Mouse (Mus musculus) intestine, embryonic 15.5 days (tissue): Measurements from ENCODE around the gene Gm28845. TPM values are rescaled to one million over a fixed set of nuclear protein-coding genes. Genes with fewer than 3 reads are reported as not detected.

Experiments used
- polyA plus RNA-seq: library from polyadenylated mRNA; unstranded; fragments of >200 nt; fragmentation: Nextera tagmentation; extraction: Ambion mirVana; gene quantifications from 2 replicates; pipeline ENCODE4 v1.2.1, GENCODE M21; 2015

Gene Gm28845
- polyA plus RNA-seq, 1 experiment from 2014 or later = not detected

Other genes with a start within 250 kb of the Gm28845 start
- gene Plekhm3, start 162.7 kb downstream of the Gm28845 start, polyA plus RNA-seq = 4.7 and 5.9 TPM in 2 replicates
- gene Akr1cl, start 86.8 kb downstream of the Gm28845 start, polyA plus RNA-seq = 0.49 and 2.0 TPM in 2 replicates
- not detected in 2 replicates for gene Cryge, start 68.4 kb downstream of the Gm28845 start, polyA plus RNA-seq
- not detected in 2 replicates for gene Crygd, start 56.1 kb downstream of the Gm28845 start, polyA plus RNA-seq
- gene Crygc, start 45.9 kb downstream of the Gm28845 start, polyA plus RNA-seq = not detected in 2 replicates
- not detected in 2 replicates for gene Crygb, start 37.3 kb downstream of the Gm28845 start, polyA plus RNA-seq
- gene Cryga, start 16.2 kb downstream of the Gm28845 start, polyA plus RNA-seq = not detected in 2 replicates
- 0.13 and 0.28 TPM in 2 replicates for gene D630023F18Rik, start 3.7 kb upstream of the Gm28845 start, polyA plus RNA-seq
- 243 TPM in 2 replicates for gene Idh1, start 66.9 kb upstream of the Gm28845 start, polyA plus RNA-seq
- gene Pikfyve, start 67.1 kb upstream of the Gm28845 start, polyA plus RNA-seq = 8.3 and 8.6 TPM in 2 replicates
- not detected in 2 replicates for gene Pth2r, start 162.5 kb upstream of the Gm28845 start, polyA plus RNA-seq